Mouse (Mus musculus) kidney, adult 2 months (tissue): ENCODE measurements at regions not wholly inside any gene's neighbourhood (a gene's known extent, or its start where the extent isn't known, plus 50 kb on each side); places are given as distances from the start of the nearest gene placed in this dataset.

ENCODE experiments used
- CTCF ChIP-seq: fragments of 200-500 bp; conservative IDR thresholded peaks from 2 replicates; pipeline ENCODE4 v1.5.1; 2011; ENCODE audit warnings: low read depth, mild to moderate bottlenecking, control low read depth, low read length, moderate library complexity, mixed read lengths; ENCODE audit not compliant: insufficient read depth, insufficient read length
- POLR2A ChIP-seq: fragments of 200-500 bp; IDR thresholded peaks from one replicate; pipeline ENCODE4 v1.6.1; 2011; ENCODE audit warnings: low read depth, low read length, control low read depth

GRCm38 (mm10) chr11:37882717-37883116 is 647.0 kb upstream of the Tenm2 start:
- TF ChIP-seq POLR2A (no peak), CTCF (no peak)
